ENCODE assay signal across 8 mouse cellular contexts in the genomic region with DNA sequence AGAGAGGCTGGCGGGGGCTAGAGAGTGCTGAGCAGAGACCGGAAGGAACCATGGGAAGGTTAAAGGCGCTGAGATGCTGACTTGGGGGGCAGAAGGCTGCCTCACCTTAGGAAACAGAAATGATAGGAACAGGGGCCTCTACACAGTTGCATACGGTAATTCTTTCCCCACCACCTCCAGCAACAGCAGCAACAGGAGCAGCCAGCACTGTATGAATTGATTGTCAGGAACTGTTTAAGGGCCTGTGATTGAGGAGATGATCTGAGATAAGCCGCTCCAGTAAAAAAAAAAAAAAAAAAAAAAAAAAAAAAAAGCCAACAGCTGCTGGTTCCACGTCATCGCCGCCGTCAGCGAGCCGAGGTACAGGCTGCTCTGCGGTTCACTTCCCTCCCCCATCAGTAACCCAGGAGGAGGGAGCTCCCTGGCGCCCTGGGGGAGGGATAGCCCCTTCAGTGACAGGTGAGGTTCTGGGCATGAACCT.
DNase-seq lines count a peak whose midpoint lies in the region; ATAC-seq and TF ChIP-seq lines count a peak whose summit lies in the region.

No protein-coding gene starts in this region.

- H3K4me3 ChIP-seq in forebrain, embryonic 13.5 days, result peak overlapping the region; percentile 32
- H3K4me3 ChIP-seq in layer of hippocampus, adult 2 months, result peak overlapping the region; percentile 43
- H3K4me3 ChIP-seq in lung, embryonic 14.5 days (ENCODE audit: low read depth, low read length), result peak overlapping the region; percentile 19
- H3K4me3 ChIP-seq in olfactory bulb, adult 2 months (ENCODE audit: insufficient read depth, low read depth, low read length), result peak overlapping the region; percentile 33

- DNase-seq in NIH3T3 (ENCODE audit: low read depth), result peak; percentile 45
- peak; percentile 11 to 12 for DNase-seq in layer of hippocampus, adult 2 months (ENCODE audit: low spot score in 2 of 2)
- peak; percentile 58 for DNase-seq in lung, embryonic 14.5 days
- no peak for DNase-seq in urinary bladder, postnatal 4 days (ENCODE audit: low spot score in 2 of 2)

- 0% methylated on average over 6 of the region's 13 CpGs for WGBS in forebrain, embryonic 13.5 days
- 2% methylated on average over 13 of the region's 13 CpGs for WGBS in lung, embryonic 14.5 days
- 2% methylated on average over 13 of the region's 13 CpGs for WGBS in olfactory bulb, adult 2 months

- peak; percentile 89 for ATAC-seq in CD4-positive, CD25-positive, alpha-beta regulatory T cell, adult 4 months
- ATAC-seq in forebrain, embryonic 13.5 days, result peak; percentile 80
- ATAC-seq in lung, embryonic 14.5 days (ENCODE audit: insufficient read depth), result peak; percentile 57
- no peak for ATAC-seq in erythroid progenitor cell, adult 5-6 weeks (replicated peaks; ENCODE audit: low FRiP score, poor library complexity, severe bottlenecking)

- no peak for TF ChIP-seq CTCF in layer of hippocampus, adult 2 months (conservative IDR thresholded peaks at IDR 0.05)
- TF ChIP-seq CTCF in lung, embryonic 14.5 days (IDR thresholded peaks at IDR 0.05; ENCODE audit: low read depth), result no peak
- TF ChIP-seq CTCF in olfactory bulb, adult 2 months (IDR thresholded peaks at IDR 0.05; ENCODE audit: insufficient read depth, low read depth, low read length), result no peak

- no peaks in the 10 kb centered on the region for H3K36me3 ChIP-seq in forebrain, embryonic 13.5 days (ENCODE audit: poor library complexity, severe bottlenecking)
- no peaks in the 10 kb centered on the region for H3K36me3 ChIP-seq in lung, embryonic 14.5 days (ENCODE audit: insufficient read depth)

- TF ChIP-seq POLR2A in olfactory bulb, adult 2 months (IDR thresholded peaks at IDR 0.05; ENCODE audit: insufficient read depth, low read depth, low read length), result no peak

- H3K9ac ChIP-seq in forebrain, embryonic 13.5 days, result peak overlapping the region; percentile 52
- H3K9ac ChIP-seq in lung, embryonic 14.5 days, result no peak overlapping the region; the same call in 1 of the 2 replicates

- H3K9me3 ChIP-seq in forebrain, embryonic 13.5 days (replicated peaks), result no peaks in the 10 kb centered on the region; the same call in 1 of the 2 replicates
- no peaks in the 10 kb centered on the region for H3K9me3 ChIP-seq in lung, embryonic 14.5 days (ENCODE audit: low read depth, low read length)

- H3K27me3 ChIP-seq in forebrain, embryonic 13.5 days, result peaks cover 23% of the 10 kb centered on the region; the same call in 1 of the 2 replicates
- 0 out of 2 replicates have a peak, but pooled peaks cover 5% of the 10 kb centered on the region for H3K27me3 ChIP-seq in lung, embryonic 14.5 days (ENCODE audit: insufficient read depth, low read length)

- H3K27ac ChIP-seq in forebrain, embryonic 13.5 days, result peak overlapping the region; percentile 35; the same call in 1 of the 2 replicates
- H3K27ac ChIP-seq in layer of hippocampus, adult 2 months, result 0 out of 2 replicates have a peak overlapping the region, but pooled peaks have one; percentile 39
- no peak overlapping the region for H3K27ac ChIP-seq in lung, embryonic 14.5 days (ENCODE audit: low read depth)
- no peak overlapping the region for H3K27ac ChIP-seq in olfactory bulb, adult 2 months (ENCODE audit: insufficient read depth, low read depth, low read length)

- H3K4me1 ChIP-seq in forebrain, embryonic 13.5 days, result peaks cover 22% of the 10 kb centered on the region
- peaks cover 5% of the 10 kb centered on the region; the same call in 1 of the 2 replicates for H3K4me1 ChIP-seq in lung, embryonic 14.5 days (ENCODE audit: insufficient read depth)
- H3K4me1 ChIP-seq in olfactory bulb, adult 2 months (ENCODE audit: control insufficient read depth, insufficient read depth, low read length), result peaks cover 10% of the 10 kb centered on the region

- H3K4me2 ChIP-seq in forebrain, embryonic 13.5 days, result peak overlapping the region; percentile 63
- peak overlapping the region; percentile 62 for H3K4me2 ChIP-seq in lung, embryonic 14.5 days

Comparison
In these comparisons a context has a peak if more than half of its experiments do, and no peak if none do; other contexts are left out.
1. DNase-seq: peak in NIH3T3 (single experiment), layer of hippocampus, adult 2 months (2 of 2) and lung, embryonic 14.5 days (single experiment); none in urinary bladder, postnatal 4 days (0 of 2).
2. H3K27ac ChIP-seq: peak in forebrain, embryonic 13.5 days (single experiment) and layer of hippocampus, adult 2 months (single experiment); none in lung, embryonic 14.5 days (single experiment) and olfactory bulb, adult 2 months (single experiment).
3. Peak in every context shown above with its lines, with median percentiles within 50 percentile points of each other: H3K4me3 ChIP-seq.